Mouse (Mus musculus) splenic B cell, adult 2 months (primary cell): Measurements from ENCODE around the gene Nr2e1.

Experiments
- DNase-seq: peaks from one replicate; pipeline ENCODE4 v3.0.0-alpha.2; 2011; ENCODE audit warnings: low read depth, low spot score
- H3K27me3 ChIP-seq: 2 replicates; pipeline ENCODE4 v1.6.1; 2012; ENCODE audit warnings: mild to moderate bottlenecking, low read length, moderate library complexity, mixed read lengths; ENCODE audit not compliant: control insufficient read depth, poor library complexity, insufficient read depth, severe bottlenecking
- H3K36me3 ChIP-seq: 2 replicates; pipeline ENCODE4 v1.6.1; 2012; ENCODE audit warnings: mild to moderate bottlenecking, low read length, moderate library complexity, mixed read lengths; ENCODE audit not compliant: control insufficient read depth, poor library complexity, insufficient read depth, severe bottlenecking

The Nr2e1 gene

DNA sequence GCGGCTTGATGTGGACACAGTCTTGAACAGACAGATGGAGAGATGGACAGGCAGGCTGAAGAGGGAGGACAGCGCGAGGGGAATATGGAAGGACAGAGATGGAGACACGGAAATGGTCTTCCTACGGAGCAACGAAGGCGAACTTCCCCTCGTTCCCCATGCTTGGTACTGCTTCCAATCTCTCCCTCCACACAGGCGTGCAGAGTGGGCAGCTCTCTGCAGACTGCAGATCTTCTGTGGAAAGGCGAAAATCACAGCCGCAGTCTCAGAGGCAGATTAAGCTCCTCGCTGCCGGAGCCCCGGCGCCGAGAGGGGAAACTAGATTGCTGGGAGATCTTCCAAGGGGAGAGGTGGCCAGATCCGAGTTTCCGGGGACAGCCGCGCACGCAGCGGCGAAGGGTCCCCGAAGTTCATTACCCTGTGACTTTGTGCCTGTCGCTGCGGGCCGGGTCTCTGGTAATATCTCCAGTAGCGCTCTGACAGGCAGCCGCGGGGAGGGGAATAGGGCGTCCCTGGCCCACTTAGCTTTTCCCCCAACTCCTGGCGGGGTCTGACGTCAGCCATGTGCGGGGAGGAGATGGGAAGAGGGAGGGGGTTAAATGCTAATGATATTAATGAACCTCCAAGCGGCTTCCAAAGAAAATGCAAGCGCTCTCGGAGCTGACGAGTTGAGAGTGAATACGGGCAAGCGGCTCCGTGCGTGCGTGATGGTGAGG lies at the start of gene Nr2e1, which contains the start of gene Ostm1:
Gene Nr2e1 (minus strand): TSS at position 476 of the 716 bp plus-strand sequence.
Gene Ostm1 (plus strand): TSS at position 666 of the 716 bp plus-strand sequence.
- DNase-seq, result no peak
- no peaks in the 10 kb centered on the region for H3K36me3 ChIP-seq
- peaks cover 7% of the 10 kb centered on the region; the same call in 1 of the 2 replicates for H3K27me3 ChIP-seq

DNA sequence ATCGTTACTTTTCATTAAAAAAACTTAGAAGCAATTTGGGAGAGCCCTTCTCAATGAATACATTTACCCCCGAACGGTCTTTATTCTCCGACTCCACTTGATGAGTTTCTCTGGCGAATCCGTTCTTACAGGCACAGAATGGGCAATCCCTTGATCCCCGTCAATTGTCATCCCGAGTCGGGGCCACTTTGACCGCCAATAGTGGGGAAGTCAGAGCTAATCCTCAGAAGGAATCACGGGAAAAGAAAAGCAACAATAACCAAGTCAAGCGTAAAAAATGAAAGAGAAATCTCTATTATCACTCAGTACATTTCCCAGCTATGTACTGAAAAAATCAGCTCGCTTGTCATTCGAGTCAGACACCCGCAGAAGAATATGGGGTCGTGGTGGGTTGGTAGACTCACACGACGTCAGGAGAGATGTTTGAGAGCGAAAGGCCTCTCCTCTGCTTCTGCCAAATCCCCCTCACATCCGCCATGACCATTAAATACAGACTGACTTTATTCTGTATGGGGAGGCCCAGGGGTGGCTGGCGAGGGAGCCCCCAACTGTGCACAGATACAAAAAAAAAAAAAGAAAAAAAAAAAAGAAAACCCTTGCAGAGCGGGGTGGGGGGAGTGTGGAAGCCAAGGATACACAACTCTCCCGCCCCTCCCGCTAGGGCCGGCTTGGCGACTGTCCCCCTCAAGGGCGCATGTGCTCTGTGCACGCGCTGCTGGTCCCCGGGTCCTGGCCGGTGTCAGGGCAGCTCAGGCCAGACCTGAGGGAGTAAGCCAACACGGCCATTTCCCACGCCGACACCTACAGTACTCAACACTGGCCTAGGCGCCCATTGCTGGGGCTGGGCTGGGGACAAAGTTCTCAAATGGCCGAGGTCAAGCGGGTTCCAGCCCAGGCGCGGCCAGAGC lies 49.3 kb upstream of the Nr2e1 start:
- Histone ChIP-seq H3K36me3 (no peaks in the 10 kb centered on the region), H3K27me3 (no peaks in the 10 kb centered on the region; the same call in 1 of the 2 replicates)
- DNase-seq, result peak; percentile 17

DNA sequence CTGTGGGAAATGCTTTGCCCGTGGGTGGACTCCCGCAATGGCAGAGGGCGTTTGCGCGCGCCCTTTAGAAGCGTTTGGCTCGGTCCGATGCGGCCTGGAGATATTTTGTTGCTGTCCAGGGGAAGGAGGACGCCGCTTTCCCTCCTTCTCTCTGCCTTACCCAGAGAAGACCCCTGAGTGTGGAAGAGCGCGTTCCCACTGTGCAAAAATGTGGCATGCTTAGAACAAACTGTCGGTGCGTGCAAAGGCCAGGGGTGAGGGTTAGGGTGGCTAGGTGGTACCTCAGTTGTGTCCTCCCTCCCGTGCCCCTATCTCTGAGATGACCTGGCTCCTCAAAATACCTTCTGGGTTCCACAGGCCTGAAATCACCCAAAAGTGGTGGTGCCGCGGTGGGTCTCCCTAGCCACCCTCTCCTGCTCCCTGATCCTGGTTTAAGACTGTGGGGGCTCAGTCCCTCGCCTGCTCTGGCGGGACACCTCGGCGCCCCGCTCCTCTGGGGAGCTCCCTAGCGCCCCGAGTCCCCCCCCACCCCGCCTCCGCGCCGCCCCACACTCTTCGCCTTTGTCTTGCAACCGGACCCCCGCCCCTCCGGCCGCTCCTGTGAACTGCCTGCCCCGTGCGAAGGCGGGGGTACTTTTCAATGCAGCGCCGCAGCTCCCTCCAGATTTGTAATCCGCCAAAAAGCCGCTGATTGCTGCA lies 48.5 kb upstream of the Nr2e1 start:
- no peak for DNase-seq
- no peaks in the 10 kb centered on the region for H3K36me3 ChIP-seq
- no peaks in the 10 kb centered on the region; the same call in 1 of the 2 replicates for H3K27me3 ChIP-seq

DNA sequence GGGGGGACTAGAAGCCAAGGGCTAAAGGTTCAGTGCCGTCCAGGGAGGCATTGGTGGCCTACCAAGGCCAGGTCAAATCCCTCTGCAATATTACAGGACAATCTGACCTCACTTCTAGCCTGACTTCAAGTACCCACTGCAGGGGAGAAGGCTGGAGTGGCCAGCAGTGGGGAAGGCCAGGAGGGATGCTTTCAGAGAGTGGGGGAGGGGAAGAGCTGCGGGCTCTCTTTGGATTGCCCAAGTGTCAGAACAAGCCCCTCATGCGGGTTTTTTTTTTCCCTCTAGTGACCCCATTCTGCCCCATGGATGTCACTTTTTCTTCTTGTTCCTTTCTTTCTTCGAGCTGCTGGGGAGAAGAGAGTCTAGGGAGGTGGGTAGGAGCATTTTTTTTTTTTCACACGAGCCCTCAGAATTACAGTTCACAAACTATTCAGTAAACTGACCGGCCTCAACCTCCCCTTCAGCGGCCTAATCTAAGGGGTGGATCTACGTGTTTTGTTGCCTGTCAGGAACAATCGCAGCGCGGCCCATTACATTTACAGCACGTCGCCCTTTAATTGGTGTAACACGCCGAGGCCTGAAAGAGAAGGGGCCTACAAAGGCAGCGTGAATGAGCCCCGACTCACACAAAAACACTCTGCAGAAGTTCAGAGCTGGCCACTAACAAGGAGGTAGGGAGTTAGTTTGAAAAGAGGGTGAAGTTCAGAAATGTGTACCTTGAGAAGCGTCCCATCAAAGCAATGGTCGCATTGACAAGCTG lies 47.3 kb upstream of the Nr2e1 start:
- DNase-seq, result no peak

DNA sequence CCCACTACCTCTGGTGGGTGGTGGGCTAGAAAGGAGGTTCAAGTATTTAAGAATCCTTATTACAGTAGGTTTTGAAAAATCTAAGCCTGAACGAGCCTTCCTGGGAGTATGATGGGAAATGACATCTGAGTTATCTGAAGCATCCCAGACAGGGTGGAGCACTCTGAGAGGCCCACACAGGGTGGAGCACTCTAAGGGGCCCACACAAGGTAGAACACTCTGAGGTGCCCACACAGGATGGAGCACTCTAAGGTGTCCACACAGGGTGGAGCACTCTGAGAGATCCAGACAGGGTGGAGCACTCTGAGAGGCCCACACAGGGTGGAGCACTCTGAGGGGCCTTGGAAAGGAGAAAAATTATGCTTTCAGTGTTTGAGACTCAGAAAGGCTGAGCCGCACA lies 42.5 kb upstream of the Nr2e1 start:
- no peaks in the 10 kb centered on the region for H3K27me3 ChIP-seq
- no peaks in the 10 kb centered on the region for H3K36me3 ChIP-seq
- DNase-seq, result no peak

More for the DNA sequence above, 47.3 kb upstream of the Nr2e1 start:
- H3K36me3 ChIP-seq, result no peaks in the 10 kb centered on the region
- no peaks in the 10 kb centered on the region for H3K27me3 ChIP-seq

DNA sequence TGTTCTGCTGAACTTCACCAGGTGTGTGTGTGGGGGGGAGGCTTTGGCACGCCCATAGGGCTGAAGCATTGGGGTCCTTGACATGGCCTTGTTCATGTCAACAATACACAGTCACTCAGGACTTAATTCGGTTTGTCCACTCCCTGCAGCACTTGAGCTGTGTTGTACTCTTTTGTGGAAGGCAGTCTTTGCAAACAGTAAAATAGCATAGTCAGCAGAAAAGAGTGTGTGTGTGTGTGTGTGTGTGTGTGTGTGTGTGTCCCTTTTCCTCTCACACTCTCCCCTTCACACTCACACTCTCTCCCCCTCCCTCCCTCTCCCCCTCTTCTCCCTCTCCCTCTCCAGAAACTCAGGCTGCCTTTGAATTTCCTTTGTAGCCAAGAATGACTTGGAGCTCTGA lies 34.9 kb upstream of the Nr2e1 start:
- Histone ChIP-seq H3K27me3 (no peaks in the 10 kb centered on the region), H3K36me3 (no peaks in the 10 kb centered on the region)
- DNase-seq, result no peak

DNA sequence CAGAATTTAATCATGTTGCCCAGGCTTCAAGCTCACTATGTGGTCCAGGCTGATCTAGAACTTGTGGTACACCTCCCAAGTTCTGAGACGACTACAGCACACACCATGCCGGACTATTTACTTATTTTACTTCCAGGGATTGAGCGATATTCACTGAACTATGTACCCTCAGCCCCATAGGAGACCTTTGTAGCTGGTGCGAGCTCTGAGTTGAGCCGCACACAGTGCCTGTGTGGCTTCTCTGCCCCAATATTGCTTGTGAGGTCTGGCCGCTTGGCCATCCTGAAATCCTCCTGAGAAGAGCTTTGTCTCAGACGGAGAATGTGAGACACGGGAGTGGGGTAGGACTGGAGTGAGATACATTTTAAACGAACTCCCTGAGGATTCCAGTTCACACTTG lies 31.3 kb upstream of the Nr2e1 start:
- 0 out of 2 replicates have a peak, but pooled peaks cover 1% of the 10 kb centered on the region for H3K27me3 ChIP-seq
- H3K36me3 ChIP-seq, result no peaks in the 10 kb centered on the region
- DNase-seq, result no peak

DNA sequence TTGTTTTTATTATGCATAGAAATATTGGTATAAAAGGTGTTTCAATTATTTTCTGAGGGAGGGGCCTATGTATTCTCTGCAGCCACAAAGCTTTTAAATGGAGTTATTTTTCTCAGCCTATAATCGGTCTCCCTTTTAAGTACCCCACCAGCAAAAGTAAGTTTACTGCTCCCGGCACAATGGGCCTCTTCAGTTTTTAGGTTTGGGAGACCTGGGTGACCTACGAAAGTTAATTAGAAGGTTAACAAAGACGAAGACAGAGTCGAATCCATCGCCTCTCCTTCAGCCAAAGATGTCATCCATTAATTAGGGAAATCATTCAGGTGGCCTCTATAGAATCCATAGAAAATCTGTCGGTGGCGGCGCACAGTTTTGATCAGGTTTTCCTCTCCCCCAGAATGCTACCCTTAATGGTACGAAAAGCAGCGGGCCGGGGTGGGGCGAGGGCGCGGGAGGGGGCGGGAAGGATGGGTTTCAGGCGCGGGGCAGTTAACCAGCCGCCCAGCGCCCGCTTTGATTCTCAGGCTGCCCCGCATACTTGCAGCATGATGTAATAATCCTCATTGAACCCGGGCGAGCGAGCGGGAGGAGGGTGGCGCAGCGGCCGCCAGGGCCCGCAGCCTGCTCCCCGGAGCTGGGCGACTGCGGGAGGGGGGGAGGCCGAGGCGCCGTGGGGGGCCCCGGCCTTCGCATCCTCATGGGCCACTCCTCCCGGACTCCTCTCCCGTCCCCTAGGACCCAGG lies 30.4 kb upstream of the Nr2e1 start:
- no peaks in the 10 kb centered on the region for H3K36me3 ChIP-seq
- 0 out of 2 replicates have a peak, but pooled peaks cover 1% of the 10 kb centered on the region for H3K27me3 ChIP-seq
- no peak for DNase-seq

DNA sequence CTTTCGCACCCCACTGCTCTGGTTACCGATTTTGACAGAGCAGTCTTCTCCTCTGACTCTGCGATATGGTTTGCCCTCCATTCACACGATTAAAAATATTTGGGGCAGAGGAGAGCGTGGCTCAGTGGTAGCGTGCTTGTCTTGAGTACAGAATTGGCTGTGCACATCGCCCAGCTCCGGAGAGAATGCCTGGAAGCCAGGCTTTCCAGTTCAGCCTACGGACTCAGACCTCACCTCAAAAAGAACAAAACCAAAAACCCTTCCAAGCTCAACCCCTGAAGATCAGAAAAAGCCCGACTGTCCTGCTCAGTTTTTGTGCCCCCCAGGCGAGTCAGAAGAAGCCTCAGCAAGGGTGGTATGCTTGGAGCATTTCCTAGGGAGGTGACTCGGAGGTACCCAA lies 29.6 kb upstream of the Nr2e1 start:
- DNase-seq, result no peak
- Histone ChIP-seq H3K27me3 (0 out of 2 replicates have a peak, but pooled peaks cover 1% of the 10 kb centered on the region), H3K36me3 (no peaks in the 10 kb centered on the region)

DNA sequence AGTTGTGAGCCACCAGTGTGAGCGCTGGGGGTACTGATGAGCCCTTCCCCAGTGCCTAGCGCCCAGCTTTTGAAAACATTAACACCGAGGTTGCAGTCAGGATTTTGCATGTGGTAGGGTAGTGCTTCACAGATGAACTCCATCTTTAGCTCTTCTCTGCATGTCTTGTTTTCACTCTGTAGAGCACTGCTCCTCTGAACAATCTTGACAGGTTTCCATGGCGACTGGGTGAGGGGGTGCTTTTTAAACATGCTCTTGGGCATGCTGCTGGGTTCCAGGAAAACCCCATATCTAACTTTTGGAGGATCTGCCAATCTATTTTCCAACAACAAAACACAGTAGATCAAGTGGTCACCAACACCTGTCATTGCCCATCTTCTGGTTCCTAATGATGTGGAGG lies 23.3 kb upstream of the Nr2e1 start:
- DNase-seq, result no peak
- no peaks in the 10 kb centered on the region for H3K36me3 ChIP-seq
- H3K27me3 ChIP-seq, result peaks cover 1% of the 10 kb centered on the region; the same call in 1 of the 2 replicates

DNA sequence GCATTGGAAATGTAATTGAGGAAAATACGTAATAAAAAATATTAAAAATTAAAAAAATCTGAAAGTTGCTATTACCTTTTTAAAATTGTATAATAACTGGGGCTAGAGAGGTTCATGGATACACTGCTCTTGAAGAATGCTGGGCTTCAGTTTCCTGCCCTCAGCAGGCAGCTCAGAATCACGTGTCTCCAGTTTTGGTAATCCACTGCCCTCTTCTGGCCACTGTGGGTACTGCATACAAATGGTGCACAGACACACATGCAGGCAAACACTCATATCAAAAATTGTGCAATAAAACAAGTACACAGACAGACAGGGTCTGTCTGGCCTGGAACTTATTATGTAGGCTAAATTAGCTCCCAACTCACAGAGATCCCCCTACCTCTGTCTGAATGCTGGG lies 21.4 kb upstream of the Nr2e1 start:
- peak; percentile 52 for DNase-seq
- Histone ChIP-seq H3K27me3 (no peaks in the 10 kb centered on the region; the same call in 1 of the 2 replicates), H3K36me3 (no peaks in the 10 kb centered on the region)

DNA sequence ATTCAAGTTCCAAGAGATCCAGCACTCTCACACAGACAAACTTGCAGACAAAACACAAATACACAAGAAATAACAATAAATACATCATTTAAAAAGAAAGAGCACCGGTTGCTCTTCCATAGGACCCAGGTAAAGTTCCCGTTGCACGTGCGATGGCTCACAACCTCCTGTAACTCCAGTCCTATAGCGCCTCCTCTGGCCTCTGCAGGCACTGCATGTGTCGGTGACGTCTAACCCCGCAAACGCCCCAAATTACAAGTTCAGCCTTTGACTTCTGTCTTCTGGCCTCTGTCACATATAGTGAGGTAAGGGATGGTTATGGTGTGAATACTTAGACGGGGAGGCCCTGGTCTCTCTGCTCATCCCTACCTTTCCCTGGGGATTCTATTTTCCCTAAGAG lies 18.1 kb upstream of the Nr2e1 start:
- Histone ChIP-seq H3K27me3 (no peaks in the 10 kb centered on the region), H3K36me3 (no peaks in the 10 kb centered on the region)
- DNase-seq, result peak; percentile 42

DNA sequence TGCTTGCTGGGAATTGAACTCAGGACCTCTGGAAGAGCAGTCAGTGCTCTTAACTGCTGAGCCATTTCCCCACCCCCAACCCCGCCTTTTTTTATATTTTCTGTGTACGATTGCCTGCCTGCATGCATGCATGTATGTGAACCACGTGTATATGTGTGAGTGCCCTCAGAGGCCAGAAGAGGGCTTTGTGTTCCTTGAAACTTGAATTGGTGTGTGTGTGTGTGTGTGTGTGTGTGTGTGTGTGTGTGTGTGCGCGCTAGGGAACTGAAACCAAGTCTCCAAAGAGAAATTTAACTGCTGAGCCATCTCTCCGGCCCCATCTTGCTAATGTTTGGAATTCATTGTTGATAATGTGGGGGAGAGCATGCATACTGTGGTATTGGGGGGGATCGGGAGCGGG lies 15.2 kb upstream of the Nr2e1 start:
- no peak for DNase-seq
- H3K36me3 ChIP-seq, result no peaks in the 10 kb centered on the region

More for the DNA sequence above, 15.2 kb upstream of the Nr2e1 start:
- no peaks in the 10 kb centered on the region for H3K27me3 ChIP-seq
